Mouse (Mus musculus) heart, postnatal 0 days (tissue): Measurements from ENCODE around the gene Tmsb4x. TPM values are rescaled to one million over a fixed set of nuclear protein-coding genes. Genes with fewer than 3 reads are reported as not detected.

Experiments
- ATAC-seq: fragments of 200-750 bp; cut with Nextera tagmentation; 2 replicates; pipeline ENCODE4 v1.8.0; 2017; ENCODE audit warnings: low read depth, moderate number of reproducible peaks, moderate library complexity; ENCODE audit not compliant: insufficient read depth
- DNase-seq: peaks from one replicate; pipeline ENCODE4 v3.0.0-alpha.2; 2016; ENCODE audit warnings: low spot score
- H3K27ac ChIP-seq: fragments of 300-500 bp; sonication (generic); 2 replicates; pipeline ENCODE4 v1.5.1; 2014; ENCODE audit warnings: low read depth, mild to moderate bottlenecking
- H3K27me3 ChIP-seq: fragments of 300-500 bp; sonication (generic); 2 replicates; pipeline ENCODE4 v1.6.1; 2014; ENCODE audit warnings: low read length, mixed read lengths; ENCODE audit not compliant: control insufficient read depth, insufficient read depth
- H3K36me3 ChIP-seq: fragments of 300-500 bp; sonication (generic); replicated peaks from 2 replicates; pipeline ENCODE4 v1.6.1; 2014; ENCODE audit warnings: low read length, mixed read lengths; ENCODE audit not compliant: control insufficient read depth, insufficient read depth
- H3K4me1 ChIP-seq: fragments of 300-500 bp; sonication (generic); 2 replicates; pipeline ENCODE4 v1.6.1; 2014; ENCODE audit warnings: antibody characterized with exemption; ENCODE audit not compliant: control insufficient read depth, insufficient read depth
- H3K4me2 ChIP-seq: fragments of 300-500 bp; sonication (generic); 2 replicates; pipeline ENCODE4 v1.6.1; 2014; ENCODE audit warnings: low read depth, mild to moderate bottlenecking, low read length, moderate library complexity
- H3K4me3 ChIP-seq: fragments of 300-500 bp; sonication (generic); 2 replicates; pipeline ENCODE4 v1.5.1; 2014; ENCODE audit warnings: low read depth, low read length
- H3K9ac ChIP-seq: fragments of 300-500 bp; sonication (generic); replicated peaks from 2 replicates; pipeline ENCODE4 v1.6.1; 2014; ENCODE audit warnings: low read depth, low read length, mixed read lengths
- H3K9me3 ChIP-seq: fragments of 300-500 bp; sonication (generic); replicated peaks from 2 replicates; pipeline ENCODE4 v1.6.1; 2016; ENCODE audit warnings: low read length; ENCODE audit not compliant: control insufficient read depth
- CTCF ChIP-seq: IDR thresholded peaks from 2 replicates; pipeline ENCODE4 v1.5.1; 2016; ENCODE audit warnings: antibody characterized with exemption, control low read depth, low read depth
- EP300 ChIP-seq: IDR thresholded peaks from 2 replicates; pipeline ENCODE4 v1.6.1; 2016; ENCODE audit warnings: antibody characterized with exemption, low read depth
- WGBS: fragments of 180-500 bp; shearing (Covaris S2); extraction: QIAGEN DNeasy Blood & Tissue Kit; methylation state at CpG from one replicate; pipeline ENCODE4 v1.1.7; 2014; 5-methylcytosine and 5-hydroxymethylcytosine counted together
- polyA plus RNA-seq: library from polyadenylated mRNA; unstranded; fragments of >200 nt; fragmentation: Nextera tagmentation; extraction: Ambion mirVana; gene quantifications from 2 replicates; pipeline ENCODE4 v1.2.1, GENCODE M21; 2015
- total RNA-seq: library from RNA; depleted of rRNA; stranded (reverse); fragments of >200 nt; gene quantifications from 2 replicates; pipeline ENCODE4 v1.2.3, GENCODE M21; 2014; ENCODE audit warnings: low replicate concordance

Tmsb4x gene
- total and polyA plus RNA-seq, 2 experiments from 2014 or later = 525 to 2,040 TPM

DNA sequence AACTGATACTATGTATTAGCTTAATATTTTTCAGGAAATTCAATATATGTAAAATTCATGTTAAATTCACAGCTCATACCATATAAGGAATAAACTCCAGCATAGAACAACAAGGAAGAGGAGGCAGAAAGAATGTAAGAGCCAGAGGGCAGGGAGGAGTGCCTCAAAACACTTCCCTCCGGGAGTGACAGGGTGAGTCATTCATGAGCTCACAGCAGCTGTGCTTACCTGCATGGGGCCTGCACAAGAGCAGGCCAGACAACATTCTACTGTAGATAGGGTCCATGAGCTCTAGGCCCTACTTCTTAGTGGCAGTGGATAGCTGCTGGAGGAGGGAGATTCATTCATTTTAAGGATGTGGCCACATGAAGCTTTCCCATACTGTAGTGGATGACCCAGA lies 20.7 kb upstream of the Tmsb4x start:
- no peaks in the 10 kb centered on the region for H3K4me1 ChIP-seq
- no peak overlapping the region for H3K4me2 ChIP-seq
- no peaks in the 10 kb centered on the region for H3K27me3 ChIP-seq
- DNase-seq (no peak), ATAC-seq (no peak)
- no peaks in the 10 kb centered on the region for H3K36me3 ChIP-seq
- no peak overlapping the region for H3K27ac ChIP-seq
- WGBS = 37% methylated on average over 1 of the region's 1 CpGs
- H3K9ac ChIP-seq = no peak overlapping the region
- H3K9me3 ChIP-seq = no peaks in the 10 kb centered on the region
- H3K4me3 ChIP-seq = no peak overlapping the region
- TF ChIP-seq EP300 = no peak
- TF ChIP-seq CTCF = no peak

DNA sequence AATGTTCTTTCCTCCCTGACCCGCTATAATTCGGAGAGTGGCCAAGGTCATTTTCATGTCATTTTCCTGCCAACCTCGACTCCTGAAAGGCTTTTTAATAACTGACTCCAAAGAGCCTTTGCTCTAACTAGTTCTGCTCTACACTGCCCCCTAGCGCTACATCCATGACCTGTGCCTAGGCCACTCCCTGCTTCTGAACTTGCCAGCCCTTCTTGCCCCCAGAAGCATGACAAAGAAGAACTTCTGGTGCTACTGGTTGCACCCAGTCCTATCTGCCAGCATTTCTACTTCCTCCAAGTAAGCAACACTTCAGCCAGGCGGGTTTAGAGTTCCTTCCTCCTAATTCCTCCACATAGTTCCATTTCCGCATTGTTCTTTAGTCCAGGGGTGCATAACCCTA lies 20.1 kb upstream of the Tmsb4x start:
- Histone ChIP-seq H3K27me3 (no peaks in the 10 kb centered on the region), H3K36me3 (no peaks in the 10 kb centered on the region), H3K27ac (no peak overlapping the region), H3K9ac (no peak overlapping the region), H3K9me3 (no peaks in the 10 kb centered on the region), H3K4me2 (no peak overlapping the region), H3K4me1 (no peaks in the 10 kb centered on the region), H3K4me3 (no peak overlapping the region)
- peak; percentile 33 for TF ChIP-seq CTCF
- TF ChIP-seq EP300 = no peak
- ATAC-seq (no peak), DNase-seq (no peak)
- WGBS = 37% methylated on average over 6 of the region's 6 CpGs

DNA sequence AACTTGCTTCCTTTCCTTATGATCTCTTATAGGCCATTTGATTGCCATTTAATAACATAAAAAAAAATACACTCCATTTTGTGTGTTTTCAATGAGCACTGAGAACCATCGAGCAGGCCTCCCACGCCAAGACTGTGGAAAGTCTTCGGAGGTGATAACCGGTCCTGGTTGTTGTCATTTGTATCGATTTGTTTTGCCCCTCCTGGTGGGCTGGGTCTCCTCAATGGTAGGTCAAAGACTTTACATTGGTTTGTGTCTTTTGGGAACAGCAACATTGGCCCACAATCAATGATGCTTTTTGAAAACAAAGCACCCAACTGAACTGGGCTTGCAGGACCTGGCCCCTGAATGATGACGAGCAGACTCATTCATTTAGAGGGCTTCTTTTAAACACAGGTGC lies 18.6 kb upstream of the Tmsb4x start:
- H3K36me3 ChIP-seq = no peaks in the 10 kb centered on the region
- H3K9ac ChIP-seq = no peak overlapping the region
- no peak for ATAC-seq
- H3K4me3 ChIP-seq = no peak overlapping the region
- WGBS = 90% methylated on average over 6 of the region's 6 CpGs
- no peaks in the 10 kb centered on the region for H3K27me3 ChIP-seq
- no peak overlapping the region for H3K27ac ChIP-seq
- no peaks in the 10 kb centered on the region for H3K9me3 ChIP-seq
- DNase-seq = no peak
- H3K4me1 ChIP-seq = no peaks in the 10 kb centered on the region
- H3K4me2 ChIP-seq = no peak overlapping the region
- TF ChIP-seq CTCF (no peak), EP300 (no peak)

GRCm38 (mm10) chrX:167227138-167227537 lies 18.0 kb upstream of the Tmsb4x start:
- Histone ChIP-seq H3K4me2 (no peak overlapping the region), H3K4me1 (no peaks in the 10 kb centered on the region), H3K27me3 (no peaks in the 10 kb centered on the region), H3K4me3 (no peak overlapping the region), H3K9ac (no peak overlapping the region), H3K36me3 (no peaks in the 10 kb centered on the region), H3K9me3 (no peaks in the 10 kb centered on the region), H3K27ac (peak overlapping the region; percentile 15; the same call in 1 of the 2 replicates)
- no peak for DNase-seq
- no peak for ATAC-seq
- WGBS = 80% methylated on average over 7 of the region's 7 CpGs
- TF ChIP-seq CTCF (no peak), EP300 (no peak)

- Histone ChIP-seq H3K27ac (peak overlapping the region; percentile 15; the same call in 1 of the 2 replicates), H3K4me1 (no peaks in the 10 kb centered on the region), H3K27me3 (no peaks in the 10 kb centered on the region), H3K4me3 (no peak overlapping the region), H3K9ac (no peak overlapping the region), H3K4me2 (no peak overlapping the region), H3K9me3 (no peaks in the 10 kb centered on the region), H3K36me3 (no peaks in the 10 kb centered on the region)
- ATAC-seq (no peak), DNase-seq (no peak)
- 86% methylated on average over 5 of the region's 5 CpGs for WGBS
- TF ChIP-seq EP300 (no peak), CTCF (no peak)
Observed at GRCm38 (mm10) chrX:167226570-167226969, 17.5 kb upstream of the Tmsb4x start.

DNA sequence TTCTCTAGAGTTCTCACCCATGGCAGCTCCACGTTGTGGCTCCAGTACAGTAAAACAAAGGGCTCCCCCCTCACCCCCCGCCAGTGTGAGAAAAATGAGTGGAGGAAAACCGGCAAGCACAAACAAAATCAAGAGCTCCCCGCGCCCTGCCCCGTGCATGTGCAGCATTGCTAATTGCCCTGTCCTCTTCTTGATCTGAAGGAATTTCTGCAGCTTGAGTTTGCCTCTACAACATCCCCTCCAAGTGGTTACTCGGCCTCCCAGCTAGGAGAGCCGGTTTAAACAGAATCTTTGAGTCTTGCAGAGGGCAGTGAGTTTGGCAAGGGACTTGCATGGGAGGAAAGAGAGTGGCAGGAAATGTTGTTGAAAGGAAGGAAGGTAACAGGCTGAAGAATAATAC lies 3.6 kb upstream of the Tmsb4x start:
- TF ChIP-seq EP300 (no peak), CTCF (peak; percentile 59)
- H3K4me3 ChIP-seq = no peak overlapping the region
- peak; percentile 70 for DNase-seq
- no peak overlapping the region for H3K9ac ChIP-seq
- peak overlapping the region; percentile 34; the same call in 1 of the 2 replicates for H3K27ac ChIP-seq
- no peaks in the 10 kb centered on the region; the same call in 1 of the 2 replicates for H3K4me1 ChIP-seq
- no peaks in the 10 kb centered on the region for H3K36me3 ChIP-seq
- ATAC-seq = peak; percentile 66
- 26% methylated on average over 8 of the region's 8 CpGs for WGBS
- peak overlapping the region; percentile 34 for H3K4me2 ChIP-seq
- H3K9me3 ChIP-seq = no peaks in the 10 kb centered on the region
- no peaks in the 10 kb centered on the region for H3K27me3 ChIP-seq
